Mouse (Mus musculus) MEL (cell line): ENCODE measurements around the gene Klhdc4. TPM values are rescaled to one million over a fixed set of nuclear protein-coding genes. Genes with fewer than 3 reads are reported as not detected.

Experiments
- DNase-seq: peaks from one replicate; pipeline ENCODE4 v3.0.0; 2011; ENCODE audit warnings: low read depth, low spot score
- H3K27ac ChIP-seq: 2 replicates; pipeline ENCODE4 v1.5.1; 2012; ENCODE audit warnings: low read depth, mild to moderate bottlenecking, control low read depth, low read length, moderate library complexity; ENCODE audit not compliant: control insufficient read depth
- H3K27me3 ChIP-seq, 2 experiments: fragments of 150-350 bp in 1 of 2; sonication (generic) in 1 of 2; 2 replicates each; pipeline ENCODE4 v1.6.1; 2012; ENCODE audit warnings: low read length in 2 of 2, mild to moderate bottlenecking in 2 of 2, improper control_type of control experiment in 1 of 2, moderate library complexity in 1 of 2; ENCODE audit not compliant: insufficient read depth in 2 of 2, control insufficient read depth in 1 of 2
- H3K36me3 ChIP-seq, 2 experiments: 2 replicates each; pipeline ENCODE4 v1.6.1; 2012 to 2014; ENCODE audit warnings: low read length in 2 of 2, improper control_type of control experiment in 1 of 2, inconsistent platforms in 1 of 2, mild to moderate bottlenecking in 1 of 2; ENCODE audit not compliant: insufficient read depth in 2 of 2, control insufficient read depth in 1 of 2
- H3K4me1 ChIP-seq, 2 experiments: fragments of 150-350 bp in 1 of 2; sonication (generic) in 1 of 2; 2 replicates each; pipeline ENCODE4 v1.6.1; 2012; ENCODE audit warnings: low read length in 2 of 2, improper control_type of control experiment in 1 of 2, mild to moderate bottlenecking in 1 of 2; ENCODE audit not compliant: insufficient read depth in 2 of 2, control insufficient read depth in 1 of 2
- H3K4me3 ChIP-seq, 2 experiments: fragments of 150-350 bp in 1 of 2; sonication (generic) in 1 of 2; 2 replicates each; pipeline ENCODE4 v1.5.1; 2012; ENCODE audit warnings: low read depth in 2 of 2, low read length in 2 of 2, mild to moderate bottlenecking in 2 of 2, moderate library complexity in 2 of 2, control low read depth in 1 of 2, improper control_type of control experiment in 1 of 2; ENCODE audit not compliant: control insufficient read depth in 1 of 2, insufficient read depth in 1 of 2
- H3K79me2 ChIP-seq: 2 replicates; pipeline ENCODE4 v1.6.1; 2012; ENCODE audit warnings: mild to moderate bottlenecking, low read length, moderate library complexity; ENCODE audit not compliant: control insufficient read depth, poor library complexity, insufficient read depth
- H3K9ac ChIP-seq: 2 replicates; pipeline ENCODE4 v1.6.1; 2012; ENCODE audit warnings: low read depth, mild to moderate bottlenecking, control low read depth, low read length, moderate library complexity; ENCODE audit not compliant: control insufficient read depth, poor library complexity, severe bottlenecking
- H3K9me3 ChIP-seq: fragments of 150-350 bp; sonication (generic); replicated peaks from 2 replicates; pipeline ENCODE4 v1.6.1; 2012; ENCODE audit warnings: mild to moderate bottlenecking, low read length, improper control_type of control experiment, moderate library complexity; ENCODE audit not compliant: insufficient read depth
- BHLHE40 ChIP-seq: IDR thresholded peaks from 2 replicates; pipeline ENCODE4 v1.6.1; 2012; ENCODE audit warnings: low read depth, mild to moderate bottlenecking, inconsistent platforms, low read length, improper control_type of control experiment, borderline replicate concordance
- CHD1 ChIP-seq: IDR thresholded peaks from 2 replicates; pipeline ENCODE4 v1.6.1; 2012; ENCODE audit warnings: low read depth, mild to moderate bottlenecking, inconsistent platforms, low read length, improper control_type of control experiment
- CHD2 ChIP-seq: IDR thresholded peaks from 2 replicates; pipeline ENCODE4 v1.6.1; 2011; ENCODE audit warnings: low read length, improper control_type of control experiment
- CTCF ChIP-seq, 3 experiments: IDR thresholded peaks in 2 of 3; conservative IDR thresholded peaks in 1 of 3; 2 replicates each; pipeline ENCODE4 v1.5.1; 2011 to 2012; ENCODE audit warnings: low read length in 3 of 3, low read depth in 2 of 3, mild to moderate bottlenecking in 2 of 3, improper control_type of control experiment in 1 of 3, inconsistent platforms in 1 of 3, mixed read lengths in 1 of 3, moderate library complexity in 1 of 3; ENCODE audit not compliant: control insufficient read depth in 1 of 3, insufficient read depth in 1 of 3, poor library complexity in 1 of 3, severe bottlenecking in 1 of 3
- ELF1 ChIP-seq: IDR thresholded peaks from 2 replicates; pipeline ENCODE4 v1.6.1; 2014; ENCODE audit warnings: low read depth, mild to moderate bottlenecking, inconsistent platforms, low read length, improper control_type of control experiment, moderate library complexity
- EP300 ChIP-seq, 2 experiments: IDR thresholded peaks; 2 replicates each; pipeline ENCODE4 v1.6.1; 2011; ENCODE audit warnings: improper control_type of control experiment in 2 of 2, low read length in 2 of 2, low read depth in 1 of 2, mild to moderate bottlenecking in 1 of 2
- GABPA ChIP-seq: IDR thresholded peaks from 2 replicates; pipeline ENCODE4 v1.6.1; 2012; ENCODE audit warnings: low read depth, mild to moderate bottlenecking, inconsistent platforms, low read length, improper control_type of control experiment, moderate library complexity
- GATA1 ChIP-seq: IDR thresholded peaks from 2 replicates; pipeline ENCODE4 v1.6.1; 2011; ENCODE audit warnings: low read depth, low read length, improper control_type of control experiment
- HCFC1 ChIP-seq: IDR thresholded peaks from 2 replicates; pipeline ENCODE4 v1.6.1; 2012; ENCODE audit warnings: low read depth, mild to moderate bottlenecking, inconsistent platforms, low read length, improper control_type of control experiment, moderate library complexity
- JUND ChIP-seq: IDR thresholded peaks from 2 replicates; pipeline ENCODE4 v1.6.1; 2011; ENCODE audit warnings: low read depth, mild to moderate bottlenecking, improper control_type of control experiment, low read length
- KAT2A ChIP-seq: conservative IDR thresholded peaks from 2 replicates; pipeline ENCODE4 v1.6.1; 2012; ENCODE audit warnings: low read depth, low read length, improper control_type of control experiment, inconsistent platforms
- MAZ ChIP-seq: IDR thresholded peaks from 2 replicates; pipeline ENCODE4 v1.6.1; 2012; ENCODE audit warnings: low read depth, mild to moderate bottlenecking, inconsistent platforms, low read length, improper control_type of control experiment
- MEF2A ChIP-seq: IDR thresholded peaks from 2 replicates; pipeline ENCODE4 v1.6.1; 2014; ENCODE audit warnings: low read depth, mild to moderate bottlenecking, inconsistent platforms, low read length, improper control_type of control experiment; ENCODE audit not compliant: poor library complexity, insufficient replicate concordance, severe bottlenecking; ENCODE audit errors: extremely low read depth
- MXI1 ChIP-seq: IDR thresholded peaks from 2 replicates; pipeline ENCODE4 v1.6.1; 2011; ENCODE audit warnings: mild to moderate bottlenecking, low read depth, low read length, improper control_type of control experiment
- MYB ChIP-seq: IDR thresholded peaks from 2 replicates; pipeline ENCODE4 v1.6.1; 2011; ENCODE audit warnings: mild to moderate bottlenecking, low read depth, low read length, improper control_type of control experiment
- MYC ChIP-seq: IDR thresholded peaks from 2 replicates; pipeline ENCODE4 v1.6.1; 2011; ENCODE audit warnings: low read depth, mild to moderate bottlenecking, low read length, improper control_type of control experiment, moderate library complexity
- NELFE ChIP-seq: IDR thresholded peaks from 2 replicates; pipeline ENCODE4 v1.6.1; 2011; ENCODE audit warnings: low read depth, low read length, improper control_type of control experiment
- POLR2A ChIP-seq, 2 experiments: IDR thresholded peaks; 2 replicates each; pipeline ENCODE4 v1.6.1; 2011 to 2012; ENCODE audit warnings: low read length in 2 of 2, mild to moderate bottlenecking in 2 of 2, control low read depth in 1 of 2, improper control_type of control experiment in 1 of 2, low read depth in 1 of 2, moderate library complexity in 1 of 2; ENCODE audit not compliant: control insufficient read depth in 1 of 2, insufficient read depth in 1 of 2, poor library complexity in 1 of 2
- POLR2AphosphoS2 ChIP-seq: IDR thresholded peaks from 2 replicates; pipeline ENCODE4 v1.6.1; 2011; ENCODE audit warnings: low read length, improper control_type of control experiment
- POLR2AphosphoS5 ChIP-seq: IDR thresholded peaks from 2 replicates; pipeline ENCODE4 v1.6.1; 2012; ENCODE audit warnings: low read depth, borderline replicate concordance, mild to moderate bottlenecking, inconsistent platforms, low read length, moderate library complexity, mixed read lengths
- RCOR1 ChIP-seq: IDR thresholded peaks from 2 replicates; pipeline ENCODE4 v1.6.1; 2012; ENCODE audit warnings: low read depth, mild to moderate bottlenecking, inconsistent platforms, low read length, improper control_type of control experiment
- SIN3A ChIP-seq: IDR thresholded peaks from 2 replicates; pipeline ENCODE4 v1.6.1; 2012; ENCODE audit warnings: low read length, improper control_type of control experiment, inconsistent platforms
- TBP ChIP-seq: IDR thresholded peaks from 2 replicates; pipeline ENCODE4 v1.8.0; 2011; ENCODE audit warnings: low read depth, low read length, improper control_type of control experiment
- UBTF ChIP-seq: IDR thresholded peaks from 2 replicates; pipeline ENCODE4 v1.6.1; 2012; ENCODE audit warnings: low read depth, mild to moderate bottlenecking, inconsistent platforms, low read length, improper control_type of control experiment, moderate library complexity, borderline replicate concordance; ENCODE audit not compliant: insufficient read depth
- USF1 ChIP-seq: IDR thresholded peaks from 2 replicates; pipeline ENCODE4 v1.6.1; 2014; ENCODE audit warnings: low read depth, mild to moderate bottlenecking, inconsistent platforms, low read length, improper control_type of control experiment, moderate library complexity
- ZC3H11A ChIP-seq: IDR thresholded peaks from 2 replicates; pipeline ENCODE4 v1.6.1; 2012; ENCODE audit warnings: low read depth, mild to moderate bottlenecking, inconsistent platforms, low read length, improper control_type of control experiment
- ZKSCAN1 ChIP-seq: IDR thresholded peaks from 2 replicates; pipeline ENCODE4 v1.6.1; 2012; ENCODE audit warnings: low read depth, mild to moderate bottlenecking, inconsistent platforms, low read length, improper control_type of control experiment, moderate library complexity
- ZMIZ1 ChIP-seq: IDR thresholded peaks from 2 replicates; pipeline ENCODE4 v1.6.1; 2012; ENCODE audit warnings: low read depth, mild to moderate bottlenecking, inconsistent platforms, low read length, improper control_type of control experiment, moderate library complexity
- ZNF384 ChIP-seq: IDR thresholded peaks from 2 replicates; pipeline ENCODE4 v1.6.1; 2012; ENCODE audit warnings: low read depth, mild to moderate bottlenecking, inconsistent platforms, low read length, improper control_type of control experiment
- polyA plus RNA-seq, 2 experiments: library from polyadenylated mRNA; stranded (reverse) in 1 of 2; unstranded in 1 of 2; fragments of >175 nt in 1 of 2; fragments of >200 nt in 1 of 2; gene quantifications; 2 replicates each; pipeline versions ENCODE4 v1.2.1 to v1.2.4; 2012; ENCODE audit warnings: low replicate concordance in 2 of 2, low read depth in 1 of 2; ENCODE audit not compliant: insufficient read length in 2 of 2, insufficient read depth in 1 of 2, missing spikeins in 1 of 2
- total RNA-seq: library from RNA; depleted of rRNA; stranded (reverse); fragments of 300-350 nt; gene quantifications from 2 replicates; pipeline ENCODE4 v1.2.3, GENCODE M21; 2012

Gene Klhdc4
- total and polyA plus RNA-seq, 3 experiments = 49.8 to 65.2 TPM; not detected in 1

DNA sequence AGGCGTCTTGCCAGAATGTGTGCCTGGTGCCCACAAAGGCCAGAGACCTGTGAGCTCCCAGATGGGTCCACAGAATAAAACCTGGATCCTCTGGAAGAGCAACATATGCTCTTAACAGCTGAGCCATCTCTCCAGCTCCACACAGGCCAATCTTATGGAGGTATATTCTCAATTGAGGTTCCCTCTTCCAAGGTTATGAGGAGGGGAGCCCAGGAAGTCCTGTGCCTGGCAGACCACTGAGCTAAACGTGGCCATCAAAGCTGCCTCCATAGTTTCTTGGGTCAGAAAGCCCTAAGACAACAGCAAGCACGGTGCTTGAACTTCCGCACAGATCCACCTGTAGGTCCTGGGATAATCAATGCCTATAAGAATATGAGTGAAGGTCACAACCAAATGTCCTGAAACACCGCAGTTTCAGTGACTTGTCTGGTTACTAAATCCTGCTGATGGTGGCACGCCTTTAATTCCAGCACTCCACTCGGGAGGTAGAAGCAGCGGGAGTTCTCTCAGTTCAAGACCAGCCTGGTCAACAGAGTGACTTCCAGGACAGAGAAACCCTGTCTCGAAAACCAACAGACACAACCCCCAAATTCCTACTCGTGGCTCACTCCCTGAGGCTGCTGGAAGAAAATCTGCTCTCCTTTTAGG, 869 bp downstream of the Klhdc4 start:
- H3K27me3 ChIP-seq = no peaks in the 10 kb centered on the region
- peaks cover 4 to 17% of the 10 kb centered on the region in 2 experiments; a peak in 3 of 4 replicates for H3K4me1 ChIP-seq
- no peak for DNase-seq
- H3K9me3 ChIP-seq = no peaks in the 10 kb centered on the region
- H3K79me2 ChIP-seq = peaks cover 22% of the 10 kb centered on the region
- TF ChIP-seq MYB (no peak), SIN3A (no peak), RCOR1 (no peak), POLR2AphosphoS2 (no peak), MYC (no peak), HCFC1 (no peak), MAZ (no peak), ZMIZ1 (no peak), USF1 (no peak), JUND (no peak), POLR2AphosphoS5 (no peak), ELF1 (no peak), CHD2 (no peak), MEF2A (no peak), CHD1 (no peak), CTCF (IDR thresholded peaks at IDR 0.05 in 2 of 3, conservative IDR thresholded peaks at IDR 0.05 in 1 of 3; ENCODE audit: control insufficient read depth in 1 of 3, insufficient read depth in 1 of 3, low read depth in 2 of 3, low read length in 3 of 3, poor library complexity in 1 of 3, severe bottlenecking in 1 of 3) (no peak), BHLHE40 (no peak), ZC3H11A (no peak), KAT2A (no peak), GATA1 (no peak)
- H3K36me3 ChIP-seq = 0 out of 4 replicates have a peak, but pooled peaks cover 0 to 2% of the 10 kb centered on the region in 2 experiments
- peak overlapping the region; percentile 81 for H3K9ac ChIP-seq
- H3K27ac ChIP-seq = no peak overlapping the region
- peak overlapping the region; percentile 74 to 75 for H3K4me3 ChIP-seq

DNA sequence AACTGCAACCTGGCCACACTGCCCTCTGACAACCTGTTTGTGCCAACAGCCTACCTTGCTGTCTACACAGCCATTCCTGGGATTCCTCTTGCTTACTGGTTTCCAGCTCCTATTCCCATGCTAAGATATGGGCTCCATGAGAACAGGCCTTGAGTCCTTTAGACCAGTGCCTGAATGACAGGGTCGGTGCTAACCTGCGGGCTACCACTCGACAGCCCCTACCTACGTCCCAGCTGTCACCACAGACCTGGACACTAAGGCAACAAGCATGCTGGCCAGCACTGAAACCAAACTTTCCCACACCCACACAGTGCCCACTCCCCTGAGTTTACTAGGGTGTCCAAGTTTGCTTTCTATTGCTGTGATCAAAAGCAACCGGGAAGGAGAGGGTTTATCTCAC, 1.6 kb downstream of the Klhdc4 start:
- H3K9ac ChIP-seq = no peak overlapping the region

More for the DNA sequence above, 1.6 kb downstream of the Klhdc4 start:
- Histone ChIP-seq H3K27ac (no peak overlapping the region), H3K27me3 (no peaks in the 10 kb centered on the region), H3K9me3 (no peaks in the 10 kb centered on the region), H3K4me1 (peaks cover 4 to 17% of the 10 kb centered on the region in 2 experiments; a peak in 3 of 4 replicates), H3K4me3 (no peak overlapping the region), H3K36me3 (0 out of 4 replicates have a peak, but pooled peaks cover 0 to 2% of the 10 kb centered on the region in 2 experiments), H3K79me2 (peaks cover 22% of the 10 kb centered on the region)
- TF ChIP-seq RCOR1 (no peak), SIN3A (no peak), NELFE (no peak), CHD1 (no peak), GATA1 (no peak), ZKSCAN1 (no peak), CHD2 (no peak), ZC3H11A (no peak), ZNF384 (no peak), UBTF (no peak), POLR2A (IDR thresholded peaks at IDR 0.05; ENCODE audit: control insufficient read depth in 1 of 2, insufficient read depth in 1 of 2, low read depth in 1 of 2, low read length in 2 of 2, poor library complexity in 1 of 2) (no peak), EP300 (IDR thresholded peaks at IDR 0.05; ENCODE audit: low read depth in 1 of 2, low read length in 2 of 2) (no peak), CTCF (IDR thresholded peaks at IDR 0.05 in 2 of 3, conservative IDR thresholded peaks at IDR 0.05 in 1 of 3; ENCODE audit: control insufficient read depth in 1 of 3, insufficient read depth in 1 of 3, low read depth in 2 of 3, low read length in 3 of 3, poor library complexity in 1 of 3, severe bottlenecking in 1 of 3) (no peak), ZMIZ1 (no peak), GABPA (no peak), ELF1 (no peak), USF1 (no peak), POLR2AphosphoS5 (no peak), TBP (no peak), MXI1 (no peak)
- no peak for DNase-seq
